Mouse (Mus musculus): ENCODE measurements around the gene Plekha6. TPM values are rescaled to one million over a fixed set of nuclear protein-coding genes. Genes with fewer than 3 reads are reported as not detected.

The Plekha6 gene
- polyA plus RNA-seq, 1 experiment, result not detected

DNA sequence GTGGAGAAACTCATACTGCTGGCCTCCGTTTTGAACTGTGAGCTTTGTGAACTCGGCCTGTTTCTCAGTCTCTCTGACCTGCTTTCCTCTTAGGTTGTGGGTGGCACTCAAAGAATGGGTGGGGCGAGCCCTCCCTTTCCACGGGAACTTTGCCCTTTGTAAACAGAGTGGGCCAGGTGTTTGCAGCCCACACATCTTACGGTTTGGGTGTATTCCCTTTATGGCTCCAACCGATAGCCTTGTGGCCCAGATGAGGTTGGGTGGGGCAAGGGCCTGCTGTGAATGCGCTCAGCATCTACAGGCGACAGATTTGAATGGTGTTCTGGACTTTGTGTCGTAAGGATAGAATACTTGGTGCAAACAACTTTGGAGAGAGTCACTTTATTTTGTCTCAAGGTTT is 26.5 kb downstream of the Plekha6 start:
- TF ChIP-seq POLR2A (IDR thresholded peaks at IDR 0.05; ENCODE audit: borderline replicate concordance, low read depth, low read length) (no peak), CTCF (IDR thresholded peaks at IDR 0.05; ENCODE audit: low read depth, low read length) (no peak)
- no peak overlapping the region for H3K4me3 ChIP-seq (ENCODE audit: insufficient read depth, low read length)

DNA sequence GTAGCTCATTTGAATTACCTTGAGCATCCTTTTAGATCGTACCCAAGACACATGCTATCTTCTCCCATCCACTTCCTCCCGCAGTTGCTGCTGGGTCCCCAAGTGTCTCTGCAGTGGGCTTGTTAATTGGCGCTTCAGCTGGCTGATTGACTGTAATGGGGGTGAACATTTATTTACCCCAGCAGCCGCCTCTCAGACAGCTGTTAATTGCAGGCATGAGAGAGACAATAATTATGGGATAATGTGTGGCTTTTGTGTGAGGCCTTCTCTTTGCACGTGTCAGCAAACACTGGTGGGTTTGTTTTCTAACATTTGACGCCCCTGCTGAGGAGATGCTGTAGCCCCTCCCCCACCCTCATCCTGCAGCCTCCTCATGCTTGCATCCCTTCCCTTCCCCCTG is 32.2 kb downstream of the Plekha6 start:
- Histone ChIP-seq H3K4me1 (ENCODE audit: control insufficient read depth, insufficient read depth, low read length) (no peaks in the 10 kb centered on the region), H3K27ac (ENCODE audit: insufficient read depth, low read depth, low read length) (no peak overlapping the region), H3K4me3 (ENCODE audit: insufficient read depth, low read length) (no peak overlapping the region)
- TF ChIP-seq CTCF (IDR thresholded peaks at IDR 0.05; ENCODE audit: low read depth, low read length) (no peak), POLR2A (IDR thresholded peaks at IDR 0.05; ENCODE audit: borderline replicate concordance, low read depth, low read length) (no peak)

More for the DNA sequence above, 26.5 kb downstream of the Plekha6 start:
- Histone ChIP-seq H3K27ac (ENCODE audit: insufficient read depth, low read depth, low read length) (no peak overlapping the region), H3K4me1 (ENCODE audit: control insufficient read depth, insufficient read depth, low read length) (no peaks in the 10 kb centered on the region)

DNA sequence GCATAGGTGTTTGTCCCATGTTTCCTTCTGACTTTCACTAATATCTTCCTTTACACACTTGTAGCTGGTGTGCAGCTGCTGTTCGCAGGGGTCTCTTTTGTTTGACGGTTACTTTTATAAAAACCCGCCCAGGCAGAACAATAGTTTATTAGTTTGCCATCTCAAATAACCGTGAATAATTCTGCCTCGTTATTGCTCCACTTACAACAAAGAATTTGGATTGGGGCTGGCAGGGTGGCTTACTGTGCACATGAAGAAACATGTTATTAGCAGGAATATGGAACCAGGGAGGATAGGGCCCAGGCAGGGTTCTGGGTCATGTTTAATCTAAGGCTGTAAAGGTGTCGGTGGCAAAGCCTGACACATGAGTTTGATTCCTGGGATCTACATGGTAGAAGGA is 33.3 kb downstream of the Plekha6 start:
- H3K27ac ChIP-seq (ENCODE audit: insufficient read depth, low read depth, low read length), result no peak overlapping the region
- H3K4me3 ChIP-seq (ENCODE audit: insufficient read depth, low read length), result no peak overlapping the region
- no peak for TF ChIP-seq POLR2A (IDR thresholded peaks at IDR 0.05; ENCODE audit: borderline replicate concordance, low read depth, low read length)
- TF ChIP-seq CTCF (IDR thresholded peaks at IDR 0.05; ENCODE audit: low read depth, low read length), result no peak
- no peaks in the 10 kb centered on the region for H3K4me1 ChIP-seq (ENCODE audit: control insufficient read depth, insufficient read depth, low read length)

DNA sequence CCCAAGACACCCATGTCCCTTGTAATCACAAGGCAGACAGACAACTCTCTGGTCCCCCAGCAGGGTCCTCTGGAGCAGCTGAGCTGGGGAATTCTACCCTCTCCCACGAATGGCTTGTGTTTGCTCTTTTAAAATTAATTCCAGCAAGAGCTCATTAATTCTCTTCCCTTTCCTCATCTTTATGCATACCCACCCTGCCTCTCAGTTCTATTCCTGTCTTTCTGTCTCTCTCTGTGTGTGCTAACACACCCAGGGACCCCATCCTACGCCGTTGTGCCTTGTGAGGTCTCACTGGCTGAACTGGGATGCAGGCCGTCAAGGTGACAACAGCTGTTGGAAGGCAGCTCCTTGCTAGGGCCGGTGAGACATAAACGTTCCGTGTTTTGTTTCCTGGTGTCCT is 35.7 kb downstream of the Plekha6 start:
- Histone ChIP-seq H3K4me1 (ENCODE audit: control insufficient read depth, insufficient read depth, low read length) (no peaks in the 10 kb centered on the region), H3K4me3 (ENCODE audit: insufficient read depth, low read length) (no peak overlapping the region), H3K27ac (ENCODE audit: insufficient read depth, low read depth, low read length) (no peak overlapping the region)
- no peak for TF ChIP-seq POLR2A (IDR thresholded peaks at IDR 0.05; ENCODE audit: borderline replicate concordance, low read depth, low read length)
- TF ChIP-seq CTCF (IDR thresholded peaks at IDR 0.05; ENCODE audit: low read depth, low read length), result no peak

DNA sequence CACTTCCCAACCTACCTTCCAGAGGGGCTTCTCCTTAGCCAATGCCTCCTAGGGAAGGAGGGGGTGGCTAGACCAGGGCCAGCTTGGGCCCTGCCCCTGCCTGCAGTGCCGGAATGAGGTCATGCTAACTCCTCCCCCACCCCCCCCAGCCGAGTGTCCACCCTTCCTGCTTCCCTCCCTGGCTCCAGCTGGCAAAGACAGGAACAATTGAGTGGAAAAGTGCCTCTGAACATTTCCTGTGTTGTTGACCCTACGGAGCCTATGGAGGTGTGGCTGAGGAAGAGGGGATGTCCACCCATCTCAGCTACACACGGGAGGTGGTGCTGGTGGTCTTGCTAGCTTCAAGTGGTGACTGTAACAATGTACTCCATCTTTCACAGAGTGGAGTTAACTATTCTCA is 37.5 kb downstream of the Plekha6 start:
- TF ChIP-seq CTCF (IDR thresholded peaks at IDR 0.05; ENCODE audit: low read depth, low read length), result no peak
- no peak for TF ChIP-seq POLR2A (IDR thresholded peaks at IDR 0.05; ENCODE audit: borderline replicate concordance, low read depth, low read length)
- Histone ChIP-seq H3K27ac (ENCODE audit: insufficient read depth, low read depth, low read length) (no peak overlapping the region), H3K4me3 (ENCODE audit: insufficient read depth, low read length) (no peak overlapping the region), H3K4me1 (ENCODE audit: control insufficient read depth, insufficient read depth, low read length) (no peaks in the 10 kb centered on the region)

DNA sequence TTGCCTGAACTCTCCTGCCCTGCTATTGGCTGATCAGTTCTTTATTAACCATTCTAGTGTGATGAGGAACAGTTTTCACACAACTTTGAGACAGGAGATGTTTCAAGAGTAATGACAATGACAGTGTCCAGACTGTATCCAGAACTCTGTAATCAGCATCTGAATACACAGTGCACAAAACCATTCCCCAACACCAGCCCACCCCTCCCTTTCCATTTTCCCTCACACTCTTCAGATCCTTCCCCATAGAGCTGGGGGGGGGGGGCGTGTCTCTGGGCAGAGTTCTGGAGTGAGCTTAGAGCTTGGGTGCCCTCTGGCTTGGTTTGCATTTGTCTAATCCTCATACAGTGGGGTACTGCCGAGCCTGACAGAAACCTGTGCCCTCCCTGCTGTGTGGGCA is 39.7 kb downstream of the Plekha6 start:
- Histone ChIP-seq H3K4me1 (ENCODE audit: control insufficient read depth, insufficient read depth, low read length) (no peaks in the 10 kb centered on the region), H3K27ac (ENCODE audit: insufficient read depth, low read depth, low read length) (no peak overlapping the region), H3K4me3 (ENCODE audit: insufficient read depth, low read length) (no peak overlapping the region)
- TF ChIP-seq CTCF (IDR thresholded peaks at IDR 0.05; ENCODE audit: low read depth, low read length), result no peak
- no peak for TF ChIP-seq POLR2A (IDR thresholded peaks at IDR 0.05; ENCODE audit: borderline replicate concordance, low read depth, low read length)

DNA sequence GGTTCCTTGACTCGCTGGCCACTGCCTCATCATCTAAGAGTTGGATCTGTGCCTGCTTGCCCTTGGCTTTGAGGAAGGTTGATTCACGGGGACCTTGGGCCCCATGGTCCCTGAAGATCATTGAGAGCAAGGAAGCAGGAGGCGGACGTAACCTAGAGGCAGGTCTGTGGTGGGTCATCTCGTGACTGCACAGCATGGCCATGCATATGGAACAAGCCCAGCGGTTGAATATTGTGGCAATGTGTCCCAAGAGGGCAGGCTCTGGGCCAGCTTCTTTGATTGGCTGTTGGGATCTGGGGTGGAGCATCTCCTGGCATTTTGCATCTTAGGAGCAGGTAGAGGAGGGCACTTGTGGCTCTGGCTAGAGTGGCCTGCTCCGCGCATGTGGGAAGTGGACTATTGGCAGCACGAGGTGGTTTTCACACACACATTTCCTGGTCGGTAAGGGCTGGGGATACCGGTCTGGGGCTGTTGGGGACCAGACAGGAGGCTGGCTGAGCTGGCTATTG is 40.4 kb downstream of the Plekha6 start:
- TF ChIP-seq CTCF (IDR thresholded peaks at IDR 0.05; ENCODE audit: low read depth, low read length) (no peak), POLR2A (IDR thresholded peaks at IDR 0.05; ENCODE audit: borderline replicate concordance, low read depth, low read length) (no peak)
- no peak overlapping the region for H3K4me3 ChIP-seq (ENCODE audit: insufficient read depth, low read length)
- no peak overlapping the region for H3K27ac ChIP-seq (ENCODE audit: insufficient read depth, low read depth, low read length)
- H3K4me1 ChIP-seq (ENCODE audit: control insufficient read depth, insufficient read depth, low read length), result no peaks in the 10 kb centered on the region

DNA sequence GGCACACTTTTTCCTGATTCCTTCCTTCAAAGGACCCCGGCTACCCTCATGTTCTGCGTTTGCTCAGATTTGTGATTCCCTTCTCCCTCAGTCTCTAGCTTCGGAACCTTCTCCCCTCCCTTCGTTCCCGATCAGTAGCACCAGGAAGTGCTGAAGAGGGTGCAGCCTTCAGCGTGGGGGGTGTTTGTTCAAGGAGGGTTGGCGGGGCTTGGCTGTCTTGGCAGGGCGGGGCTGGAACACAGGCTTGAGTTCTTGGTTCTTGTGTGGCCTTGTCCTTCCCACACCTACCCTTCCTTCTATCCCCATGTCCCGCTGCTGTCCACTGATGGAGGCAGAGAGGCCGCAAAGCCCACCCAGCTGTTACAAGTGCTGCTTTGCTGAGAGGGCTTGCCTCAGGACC is 41.0 kb downstream of the Plekha6 start:
- Histone ChIP-seq H3K27ac (ENCODE audit: insufficient read depth, low read depth, low read length) (no peak overlapping the region), H3K4me3 (ENCODE audit: insufficient read depth, low read length) (no peak overlapping the region), H3K4me1 (ENCODE audit: control insufficient read depth, insufficient read depth, low read length) (no peaks in the 10 kb centered on the region)
- TF ChIP-seq POLR2A (IDR thresholded peaks at IDR 0.05; ENCODE audit: borderline replicate concordance, low read depth, low read length), result no peak
- TF ChIP-seq CTCF (IDR thresholded peaks at IDR 0.05; ENCODE audit: low read depth, low read length), result no peak

DNA sequence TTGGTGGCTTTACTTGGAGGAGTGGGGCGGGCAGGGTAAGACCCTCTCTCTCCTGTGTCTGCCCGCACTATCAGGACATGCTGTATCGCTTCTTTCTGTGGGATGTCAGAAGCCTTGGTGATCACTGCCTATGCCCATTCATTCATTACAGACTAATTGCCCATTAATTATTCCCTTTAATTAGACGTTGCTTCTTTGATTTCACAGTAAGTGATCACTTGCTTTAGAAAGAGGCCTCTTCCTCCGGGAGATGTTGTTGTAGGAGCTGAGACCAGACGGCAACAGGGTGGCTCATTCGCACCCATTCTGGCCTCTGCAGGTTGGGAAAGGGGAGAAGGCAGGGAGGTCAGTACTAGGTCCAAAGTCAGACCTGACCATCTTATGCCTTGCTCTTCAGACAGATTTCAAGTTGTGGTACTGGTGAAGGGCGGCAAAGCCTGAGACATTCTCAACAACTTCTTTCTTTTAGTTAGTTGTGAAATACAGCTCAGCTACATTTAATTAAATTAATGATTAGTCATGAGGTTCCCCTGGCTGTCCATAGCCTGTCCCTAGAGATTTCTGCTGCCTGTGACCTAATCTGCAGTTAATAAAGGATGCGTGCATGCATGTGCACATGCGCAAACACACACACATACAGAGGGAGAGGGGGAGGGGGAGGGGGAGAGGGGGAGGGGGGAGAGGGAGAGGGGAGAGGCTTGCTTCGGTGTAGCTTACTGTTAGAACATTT is 44.2 kb downstream of the Plekha6 start:
- Histone ChIP-seq H3K4me3 (ENCODE audit: insufficient read depth, low read length) (no peak overlapping the region), H3K27ac (ENCODE audit: insufficient read depth, low read depth, low read length) (no peak overlapping the region), H3K4me1 (ENCODE audit: control insufficient read depth, insufficient read depth, low read length) (no peaks in the 10 kb centered on the region)
- TF ChIP-seq CTCF (IDR thresholded peaks at IDR 0.05; ENCODE audit: low read depth, low read length), result no peak
- TF ChIP-seq POLR2A (IDR thresholded peaks at IDR 0.05; ENCODE audit: borderline replicate concordance, low read depth, low read length), result no peak

DNA sequence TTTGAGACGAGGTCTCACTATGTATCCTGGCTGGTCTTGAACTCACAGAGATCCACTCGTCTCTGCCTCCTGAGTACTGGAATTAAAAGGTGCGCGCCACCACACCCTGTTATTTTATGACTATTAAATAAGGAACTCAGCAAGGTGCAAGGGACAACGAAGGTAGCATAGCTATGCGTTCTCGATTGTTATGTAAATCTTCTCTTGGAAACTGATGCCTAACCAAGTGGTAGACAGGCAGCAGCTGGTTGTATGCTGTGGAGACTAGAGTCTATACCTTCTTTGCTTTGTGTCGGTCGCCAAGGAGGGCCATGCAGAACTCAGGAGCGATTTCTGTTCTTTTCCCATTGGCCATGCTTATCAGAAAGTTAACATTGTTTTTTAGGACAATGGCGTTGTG is 45.0 kb downstream of the Plekha6 start:
- Histone ChIP-seq H3K4me1 (ENCODE audit: control insufficient read depth, insufficient read depth, low read length) (no peaks in the 10 kb centered on the region), H3K4me3 (ENCODE audit: insufficient read depth, low read length) (no peak overlapping the region), H3K27ac (ENCODE audit: insufficient read depth, low read depth, low read length) (no peak overlapping the region)
- TF ChIP-seq POLR2A (IDR thresholded peaks at IDR 0.05; ENCODE audit: borderline replicate concordance, low read depth, low read length), result no peak
- TF ChIP-seq CTCF (IDR thresholded peaks at IDR 0.05; ENCODE audit: low read depth, low read length), result no peak
